Mouse (Mus musculus) limb, embryonic 15.5 days (tissue): Measurements from ENCODE around the gene Tnp2. TPM values are rescaled to one million over a fixed set of nuclear protein-coding genes. Genes with fewer than 3 reads are reported as not detected.
A peak's percentile ranks its signal among the peaks of the same experiment; 100 is the strongest.

Experiments used
- ATAC-seq: fragments of 200-750 bp; cut with Nextera tagmentation; 2 replicates; pipeline ENCODE4 v1.8.0; 2017; ENCODE audit warnings: low read depth, moderate TSS enrichment; ENCODE audit not compliant: insufficient number of reproducible peaks, low FRiP score, low TSS enrichment
- H3K27ac ChIP-seq: fragments of 300-500 bp; sonication (generic); 2 replicates; pipeline ENCODE4 v1.5.1; 2015; ENCODE audit warnings: moderate library complexity, mild to moderate bottlenecking, inconsistent platforms
- H3K27me3 ChIP-seq: fragments of 300-500 bp; sonication (generic); 2 replicates; pipeline ENCODE4 v1.6.1; 2015; ENCODE audit warnings: inconsistent platforms
- H3K36me3 ChIP-seq: fragments of 300-500 bp; sonication (generic); 2 replicates; pipeline ENCODE4 v1.6.1; 2015; ENCODE audit warnings: inconsistent platforms
- H3K4me1 ChIP-seq: fragments of 300-500 bp; sonication (generic); 2 replicates; pipeline ENCODE4 v1.6.1; 2015; ENCODE audit warnings: inconsistent platforms
- H3K4me2 ChIP-seq: fragments of 300-500 bp; sonication (generic); 2 replicates; pipeline ENCODE4 v1.6.1; 2015; ENCODE audit warnings: mild to moderate bottlenecking, inconsistent platforms
- H3K4me3 ChIP-seq: fragments of 300-500 bp; sonication (generic); 2 replicates; pipeline ENCODE4 v1.5.1; 2015; ENCODE audit warnings: mild to moderate bottlenecking, inconsistent platforms
- H3K9ac ChIP-seq: fragments of 300-500 bp; sonication (generic); 2 replicates; pipeline ENCODE4 v1.6.1; 2015; ENCODE audit warnings: inconsistent platforms
- H3K9me3 ChIP-seq: fragments of 300-500 bp; sonication (generic); 2 replicates; pipeline ENCODE4 v1.6.1; 2016; ENCODE audit warnings: inconsistent platforms
- WGBS: fragments of 180-500 bp; shearing (Covaris S2); methylation state at CpG from one replicate; pipeline ENCODE4 v1.1.7; 2015; 5-methylcytosine and 5-hydroxymethylcytosine counted together
- polyA plus RNA-seq: library from polyadenylated mRNA; unstranded; fragments of >200 nt; fragmentation: Nextera tagmentation; extraction: Ambion mirVana; gene quantifications from 2 replicates; pipeline ENCODE4 v1.2.1, GENCODE M21; 2015

Tnp2 gene
- polyA plus RNA-seq, 1 experiment from 2014 or later = not detected

- ATAC-seq = no peak
- Histone ChIP-seq H3K9ac (no peak overlapping the region), H3K4me2 (no peak overlapping the region), H3K4me1 (peaks cover 3% of the 10 kb centered on the region; the same call in 1 of the 2 replicates), H3K36me3 (no peaks in the 10 kb centered on the region), H3K27ac (no peak overlapping the region), H3K27me3 (no peaks in the 10 kb centered on the region), H3K4me3 (no peak overlapping the region), H3K9me3 (no peaks in the 10 kb centered on the region)
- 57% methylated on average over 5 of the region's 5 CpGs for WGBS
Measured at GRCm38 (mm10) chr16:10762569-10763180, 25.8 kb downstream of the Tnp2 start.

DNA sequence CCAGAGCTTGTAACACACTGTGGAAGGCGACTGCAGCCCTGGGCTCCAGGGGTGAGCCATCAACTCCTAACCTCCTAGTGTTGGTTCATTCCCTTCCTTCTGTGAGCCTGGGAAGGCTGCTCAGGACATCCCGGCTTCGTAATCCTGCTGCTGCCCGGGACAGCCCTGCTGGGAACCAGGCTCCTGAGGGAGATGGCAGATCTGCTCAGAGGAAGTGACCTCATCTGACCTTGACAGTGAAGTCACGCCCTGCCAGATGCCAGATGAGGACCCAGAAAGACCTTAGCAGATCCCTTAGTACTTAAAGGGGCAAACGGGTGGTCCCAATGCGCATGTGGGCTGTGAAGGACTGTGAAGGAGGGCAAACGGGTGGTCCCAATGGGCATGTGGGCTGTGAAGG, 27.3 kb downstream of the Tnp2 start:
- Histone ChIP-seq H3K4me1 (peaks cover 3% of the 10 kb centered on the region; the same call in 1 of the 2 replicates), H3K27ac (no peak overlapping the region), H3K9ac (no peak overlapping the region), H3K27me3 (no peaks in the 10 kb centered on the region), H3K4me3 (no peak overlapping the region), H3K9me3 (no peaks in the 10 kb centered on the region), H3K36me3 (no peaks in the 10 kb centered on the region), H3K4me2 (no peak overlapping the region)
- no peak for ATAC-seq
- WGBS = 66% methylated on average over 8 of the region's 8 CpGs

DNA sequence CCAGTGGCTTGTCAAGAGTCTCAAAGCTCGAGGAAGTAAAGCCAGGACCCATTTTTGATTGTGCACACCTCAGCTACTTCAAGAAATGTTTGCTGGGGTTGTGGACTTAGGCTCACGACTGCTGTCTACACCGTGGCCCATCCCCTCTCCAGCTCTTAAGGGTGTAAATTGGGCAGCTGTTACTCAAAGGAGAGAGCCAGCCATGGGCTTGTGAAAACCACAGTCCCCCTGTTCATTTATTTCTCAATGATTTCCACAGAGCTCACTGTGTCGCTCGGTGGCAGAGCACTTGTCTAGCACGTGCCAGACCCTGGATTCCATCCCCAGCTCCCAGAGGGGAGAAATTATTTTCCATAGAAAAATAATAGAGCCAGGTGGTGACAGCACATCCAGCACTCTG, 32.3 kb downstream of the Tnp2 start:
- no peaks in the 10 kb centered on the region for H3K9me3 ChIP-seq
- no peak overlapping the region for H3K4me3 ChIP-seq
- H3K36me3 ChIP-seq = no peaks in the 10 kb centered on the region
- H3K4me1 ChIP-seq = peaks cover 3% of the 10 kb centered on the region; the same call in 1 of the 2 replicates
- H3K27me3 ChIP-seq = no peaks in the 10 kb centered on the region
- H3K9ac ChIP-seq = no peak overlapping the region
- 60% methylated on average over 6 of the region's 6 CpGs for WGBS
- H3K4me2 ChIP-seq = no peak overlapping the region
- ATAC-seq = no peak
- no peak overlapping the region for H3K27ac ChIP-seq

DNA sequence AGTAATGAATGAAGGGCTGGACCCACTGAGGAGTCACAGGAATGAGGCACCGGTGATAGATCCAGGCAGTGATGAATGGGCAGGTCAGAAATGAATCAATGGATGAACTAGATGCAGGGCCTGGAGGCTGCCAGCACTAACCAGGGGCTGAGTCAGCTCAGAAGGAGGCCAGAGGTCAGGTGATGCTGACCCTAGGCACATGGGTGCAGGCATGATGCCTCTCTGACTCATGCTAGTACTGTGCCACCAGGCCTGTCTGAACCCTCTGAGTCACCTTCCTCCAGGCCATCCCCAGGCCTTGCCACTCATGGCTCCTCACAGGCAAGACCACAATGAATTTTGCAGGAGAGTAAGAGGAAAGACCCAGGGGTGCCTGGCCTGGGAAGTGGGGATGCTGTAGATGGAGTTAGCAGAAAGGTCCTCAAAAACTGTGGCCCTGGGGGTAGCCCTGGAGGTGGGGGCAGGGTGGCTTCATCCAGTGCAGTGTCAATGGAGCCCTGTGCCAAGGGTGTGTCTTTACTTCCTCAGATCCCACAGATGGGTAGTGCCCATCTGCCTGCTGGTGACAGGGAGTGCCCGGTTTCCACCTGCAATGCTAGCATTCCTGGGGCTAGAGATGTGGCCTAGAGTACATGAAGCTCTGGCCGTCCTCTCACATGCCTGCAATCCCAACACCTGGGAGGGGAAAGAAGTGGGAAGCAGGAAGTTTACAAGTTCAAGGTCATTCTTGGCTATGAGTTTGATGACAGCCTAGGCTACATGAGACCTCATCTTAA, 33.8 kb downstream of the Tnp2 start:
- peak; percentile 28; the same call in 1 of the 2 replicates for ATAC-seq
- 81% methylated on average over 3 of the region's 3 CpGs for WGBS
- Histone ChIP-seq H3K27ac (no peak overlapping the region), H3K36me3 (no peaks in the 10 kb centered on the region), H3K4me1 (peaks cover 8% of the 10 kb centered on the region), H3K4me3 (no peak overlapping the region), H3K4me2 (no peak overlapping the region), H3K27me3 (no peaks in the 10 kb centered on the region), H3K9me3 (no peaks in the 10 kb centered on the region), H3K9ac (no peak overlapping the region)

- 24% methylated on average over 7 of the region's 7 CpGs for WGBS
- peaks cover 20% of the 10 kb centered on the region for H3K4me1 ChIP-seq
- peak; percentile 48; the same call in 1 of the 2 replicates for ATAC-seq
- H3K9me3 ChIP-seq = no peaks in the 10 kb centered on the region
- no peaks in the 10 kb centered on the region for H3K36me3 ChIP-seq
- no peak overlapping the region for H3K27ac ChIP-seq
- no peak overlapping the region for H3K9ac ChIP-seq
- H3K4me3 ChIP-seq = no peak overlapping the region
- H3K27me3 ChIP-seq = no peaks in the 10 kb centered on the region
- H3K4me2 ChIP-seq = no peak overlapping the region
Measured at GRCm38 (mm10) chr16:10749824-10750223, 38.6 kb downstream of the Tnp2 start.

DNA sequence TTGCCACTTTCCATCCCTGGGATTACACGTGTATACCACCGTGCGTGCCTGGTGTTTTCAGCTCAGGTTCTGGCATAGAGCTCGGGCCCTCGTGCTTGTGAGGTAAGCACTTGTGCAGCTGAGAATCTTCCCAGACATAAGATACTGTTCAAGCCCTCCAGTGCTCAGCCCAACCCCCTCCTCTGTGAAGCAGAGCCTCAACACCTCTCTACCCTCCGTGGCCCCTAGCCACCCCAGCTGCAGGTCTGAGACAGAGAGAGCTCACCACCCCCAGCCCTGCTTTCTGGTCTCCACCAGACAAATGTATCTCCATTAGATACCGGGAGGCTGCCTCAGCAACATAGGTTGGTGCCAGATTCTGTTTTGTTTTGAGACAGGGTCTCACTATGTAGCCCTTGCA, 39.2 kb downstream of the Tnp2 start:
- Histone ChIP-seq H3K27me3 (no peaks in the 10 kb centered on the region), H3K4me1 (peaks cover 26% of the 10 kb centered on the region), H3K4me3 (no peak overlapping the region), H3K9me3 (no peaks in the 10 kb centered on the region), H3K4me2 (no peak overlapping the region), H3K36me3 (no peaks in the 10 kb centered on the region), H3K9ac (no peak overlapping the region), H3K27ac (no peak overlapping the region)
- ATAC-seq = no peak
- WGBS = 51% methylated on average over 7 of the region's 7 CpGs

- H3K9me3 ChIP-seq = no peaks in the 10 kb centered on the region
- no peak overlapping the region for H3K4me3 ChIP-seq
- H3K9ac ChIP-seq = no peak overlapping the region
- ATAC-seq = no peak
- no peak overlapping the region for H3K27ac ChIP-seq
- no peaks in the 10 kb centered on the region for H3K36me3 ChIP-seq
- 58% methylated on average over 2 of the region's 2 CpGs for WGBS
- H3K4me2 ChIP-seq = no peak overlapping the region
- H3K27me3 ChIP-seq = no peaks in the 10 kb centered on the region
- peaks cover 34% of the 10 kb centered on the region for H3K4me1 ChIP-seq
Measured at GRCm38 (mm10) chr16:10741082-10741481, 47.4 kb downstream of the Tnp2 start.

- 65% methylated on average over 9 of the region's 9 CpGs for WGBS
- H3K27me3 ChIP-seq = no peaks in the 10 kb centered on the region
- H3K27ac ChIP-seq = no peak overlapping the region
- H3K9ac ChIP-seq = no peak overlapping the region
- H3K4me3 ChIP-seq = no peak overlapping the region
- no peak for ATAC-seq
- peaks cover 33% of the 10 kb centered on the region for H3K4me1 ChIP-seq
- H3K36me3 ChIP-seq = no peaks in the 10 kb centered on the region
- H3K9me3 ChIP-seq = no peaks in the 10 kb centered on the region
- H3K4me2 ChIP-seq = no peak overlapping the region
Measured at GRCm38 (mm10) chr16:10739854-10740398, 48.5 kb downstream of the Tnp2 start.

DNA sequence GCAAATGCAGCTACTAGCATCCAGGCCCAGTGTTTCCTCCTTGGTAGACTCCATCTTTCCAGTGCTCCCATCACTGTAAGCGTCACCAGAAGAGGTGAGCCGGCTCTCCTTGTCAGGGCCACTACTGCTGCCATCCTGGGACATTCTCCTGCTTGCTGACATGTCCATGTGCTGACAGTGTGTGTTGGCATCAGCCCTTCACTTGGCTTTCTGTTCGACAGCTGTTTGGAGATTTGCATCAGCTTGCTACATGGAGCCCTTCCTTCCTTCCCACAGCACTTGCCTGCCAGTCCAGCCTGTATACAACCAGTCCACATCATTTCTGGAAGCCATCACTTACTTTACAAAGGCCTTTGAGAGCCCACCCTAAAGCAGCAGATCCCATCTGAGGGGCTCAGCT, 49.6 kb downstream of the Tnp2 start:
- no peak for ATAC-seq
- Histone ChIP-seq H3K27me3 (no peaks in the 10 kb centered on the region), H3K36me3 (no peaks in the 10 kb centered on the region), H3K4me3 (no peak overlapping the region), H3K27ac (0 out of 2 replicates have a peak overlapping the region, but pooled peaks have one; percentile 11), H3K9me3 (no peaks in the 10 kb centered on the region), H3K9ac (no peak overlapping the region), H3K4me1 (peaks cover 24% of the 10 kb centered on the region), H3K4me2 (no peak overlapping the region)
- 85% methylated on average over 3 of the region's 3 CpGs for WGBS

Other genes starting within 250 kb of the Tnp2 start
- gene Dexi, start 245.6 kb downstream of the Tnp2 start, polyA plus RNA-seq = 16.4 and 21.5 TPM in 2 replicates
- gene Clec16a, start 243.3 kb downstream of the Tnp2 start, polyA plus RNA-seq = 34.3 and 39.5 TPM in 2 replicates
- 17.4 and 17.5 TPM in 2 replicates for gene Socs1, start 3.1 kb downstream of the Tnp2 start, polyA plus RNA-seq
- gene Prm3, start 2.3 kb upstream of the Tnp2 start, polyA plus RNA-seq = not detected in 2 replicates
- gene Prm2, start 7.5 kb upstream of the Tnp2 start, polyA plus RNA-seq = not detected in 2 replicates
- 0.50 TPM in 1 of 2 replicates, not detected in the other for gene Prm1, start 17.2 kb upstream of the Tnp2 start, polyA plus RNA-seq
- gene Gm11172, start 24.3 kb upstream of the Tnp2 start, polyA plus RNA-seq = not detected in 2 replicates
- gene Rmi2, start 46.4 kb upstream of the Tnp2 start, polyA plus RNA-seq = 2.8 and 3.0 TPM in 2 replicates